Mouse (Mus musculus) G1E (cell line): Measurements from ENCODE around the gene Klf13.

Source experiments
- CTCF ChIP-seq: IDR thresholded peaks from 2 replicates; pipeline ENCODE4 v1.5.1; 2012; ENCODE audit warnings: low read depth, low read length, inconsistent platforms, mixed read lengths
- GATA1 ChIP-seq: IDR thresholded peaks from 2 replicates; pipeline ENCODE4 v1.6.1; 2012; ENCODE audit warnings: borderline replicate concordance, low read length, inconsistent platforms, mixed read lengths
- GATA2 ChIP-seq: IDR thresholded peaks from 2 replicates; pipeline ENCODE4 v1.6.1; 2012; ENCODE audit warnings: low read depth, low read length, inconsistent platforms, borderline replicate concordance
- POLR2AphosphoS5 ChIP-seq: IDR thresholded peaks from 2 replicates; pipeline ENCODE4 v1.6.1; 2012; ENCODE audit warnings: low read depth, low read length, inconsistent platforms; ENCODE audit not compliant: insufficient replicate concordance

DNA sequence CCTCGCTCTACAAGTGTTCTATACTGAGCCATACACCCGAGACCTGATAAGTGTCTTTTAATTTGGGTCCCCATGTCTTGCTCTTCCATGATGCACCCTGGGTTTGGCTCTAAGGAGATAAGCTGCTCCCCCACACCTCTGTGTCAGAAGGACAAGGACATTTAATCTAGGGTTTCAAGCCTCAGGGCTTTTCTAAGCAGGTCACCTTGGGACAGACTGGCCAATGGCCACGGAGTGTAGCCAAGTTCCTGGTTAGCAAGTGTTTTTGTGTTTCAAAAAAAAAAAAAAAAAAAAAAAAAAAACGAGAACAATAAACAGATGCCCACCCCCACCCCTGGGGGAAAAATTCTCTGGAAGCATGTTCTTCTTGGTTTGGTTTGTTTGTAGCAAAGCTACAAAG lies 9.6 kb downstream of the Klf13 start:
- TF ChIP-seq CTCF: no peak
- no peak for TF ChIP-seq POLR2AphosphoS5
- no peak for TF ChIP-seq GATA1
- TF ChIP-seq GATA2: no peak
